Mouse (Mus musculus): ENCODE results near the gene Rbm24.

The Rbm24 gene

DNA sequence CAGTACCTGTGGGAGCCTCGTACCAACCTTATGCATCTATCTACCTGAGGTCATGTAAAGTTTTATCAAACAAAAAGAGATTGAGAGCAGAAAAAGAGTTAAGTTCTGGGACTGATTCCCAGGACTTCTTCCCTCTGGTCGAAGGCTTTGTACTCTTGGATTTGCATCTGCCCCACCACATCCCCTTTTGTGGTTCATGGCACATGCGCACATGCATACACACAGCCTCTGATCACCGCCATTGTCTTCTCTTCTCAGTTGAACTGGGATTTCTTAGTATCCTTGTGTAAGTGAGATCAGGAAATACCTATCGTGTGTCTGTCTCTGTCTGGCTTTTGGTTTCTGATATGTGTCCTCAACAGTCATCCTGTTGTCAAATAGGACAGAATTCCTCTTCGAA lies 20.7 kb downstream of the Rbm24 start:
- DNase-seq (ENCODE audit: low spot score) = no peak

DNA sequence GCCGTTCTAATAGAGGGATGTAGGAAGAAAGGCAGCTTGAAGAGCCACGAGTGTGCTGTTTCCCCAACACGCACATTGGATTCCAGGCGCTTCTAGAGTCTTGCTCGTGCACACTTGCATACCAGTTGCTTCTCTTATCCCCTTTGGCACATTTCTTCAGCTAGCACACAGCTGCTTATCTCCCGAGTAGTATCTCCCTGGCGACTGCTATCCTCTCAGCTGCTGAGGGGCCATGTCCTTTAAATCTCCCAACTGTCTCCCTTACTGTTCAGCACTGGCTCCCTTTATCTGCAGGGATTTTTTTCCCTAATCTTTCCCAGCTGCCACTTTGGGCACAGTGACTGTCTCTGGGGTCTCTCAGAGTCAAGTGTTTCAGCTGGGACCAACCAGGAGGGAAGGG lies 25.8 kb downstream of the Rbm24 start:
- DNase-seq (ENCODE audit: low spot score) = no peak

DNA sequence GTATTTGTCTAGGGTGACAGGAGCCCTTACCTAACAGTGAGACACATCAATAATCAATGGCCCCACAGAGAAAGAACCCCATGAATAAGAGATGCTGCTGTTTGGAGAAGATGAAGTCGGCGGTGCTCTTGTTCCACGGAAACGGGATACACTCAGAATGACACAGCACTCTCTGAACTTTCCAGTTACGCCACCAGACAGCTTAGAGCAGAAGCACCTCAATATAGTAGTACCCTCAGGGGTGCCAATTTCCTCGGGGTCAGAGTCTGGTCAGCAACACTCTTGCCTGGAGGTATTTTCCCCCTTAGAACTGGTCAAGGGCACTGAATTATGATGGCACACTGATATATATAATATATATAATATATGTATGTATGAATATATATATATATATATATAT lies 27.8 kb downstream of the Rbm24 start:
- no peak for DNase-seq (ENCODE audit: low spot score)

DNA sequence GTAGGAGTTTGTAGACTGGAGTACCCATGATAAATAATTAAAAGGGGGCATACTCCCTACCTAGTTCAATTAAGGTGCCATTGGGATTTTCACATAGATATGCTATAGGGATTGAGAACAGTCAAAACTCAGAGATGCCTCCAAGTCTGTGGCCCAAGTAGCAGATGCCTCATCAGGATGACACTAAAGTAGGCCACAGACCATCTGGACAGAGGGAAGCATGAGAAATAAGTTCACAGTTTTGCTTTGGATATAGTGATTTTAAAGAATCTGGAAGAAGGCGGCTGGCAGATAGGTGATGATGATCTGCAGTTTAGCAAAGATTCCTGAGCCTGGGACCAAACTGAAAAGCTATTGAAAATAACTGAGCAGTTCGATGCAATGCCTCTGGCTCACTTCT lies 30.0 kb downstream of the Rbm24 start:
- no peak for DNase-seq (ENCODE audit: low spot score)

- DNase-seq (ENCODE audit: low spot score) = no peak
Measured at GRCm38 (mm10) chr13:46449955-46450354, 31.7 kb downstream of the Rbm24 start.

GRCm38 (mm10) chr13:46450623-46451022 lies 32.4 kb downstream of the Rbm24 start:
- no peak for DNase-seq (ENCODE audit: low spot score)

GRCm38 (mm10) chr13:46451548-46451947 lies 33.3 kb downstream of the Rbm24 start:
- no peak for DNase-seq (ENCODE audit: low spot score)

DNA sequence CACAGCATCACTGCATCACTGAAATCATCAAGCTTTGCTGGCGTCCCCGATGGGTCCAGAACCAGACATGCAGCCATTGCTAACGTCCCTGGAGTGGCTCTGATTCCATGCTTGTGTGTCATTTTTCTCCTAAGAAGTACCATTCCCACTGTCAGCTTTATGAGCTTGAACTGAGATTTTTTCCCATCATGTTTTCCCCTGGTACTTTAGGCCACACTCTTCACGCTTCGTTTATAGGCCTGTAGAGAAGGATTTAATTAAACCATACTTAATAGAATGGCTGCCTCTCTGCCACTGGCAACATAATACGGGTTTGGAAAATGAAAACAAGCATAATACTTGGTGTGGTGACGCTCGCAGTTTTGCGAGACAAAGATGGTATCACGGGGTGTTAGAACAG lies 41.3 kb downstream of the Rbm24 start:
- DNase-seq (ENCODE audit: low spot score) = no peak

DNA sequence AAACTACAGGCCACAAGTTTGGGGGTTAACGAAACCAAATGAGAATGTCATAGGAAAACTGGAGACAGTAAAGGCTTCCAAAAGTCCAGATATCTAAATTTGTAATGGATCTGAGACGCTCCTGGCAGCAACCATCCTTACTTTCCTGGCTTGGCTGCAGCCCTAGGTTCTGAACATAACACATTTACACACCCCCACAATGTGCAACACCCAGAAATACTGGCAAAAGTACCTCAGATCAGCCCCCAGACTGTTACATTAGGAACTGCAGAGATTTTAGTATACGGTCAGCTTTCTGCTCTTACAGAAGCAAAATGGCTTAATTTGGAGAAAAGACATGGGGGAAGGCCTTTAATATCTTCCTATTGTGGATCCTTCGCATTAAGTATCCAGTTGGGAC lies 44.0 kb downstream of the Rbm24 start:
- peak; percentile 34 for DNase-seq (ENCODE audit: low spot score)

GRCm38 (mm10) chr13:46463764-46464163 lies 45.5 kb downstream of the Rbm24 start:
- peak; percentile 12 for DNase-seq (ENCODE audit: low spot score)

GRCm38 (mm10) chr13:46468251-46468650 lies 50.0 kb downstream of the Rbm24 start:
- DNase-seq (ENCODE audit: low spot score) = no peak

DNA sequence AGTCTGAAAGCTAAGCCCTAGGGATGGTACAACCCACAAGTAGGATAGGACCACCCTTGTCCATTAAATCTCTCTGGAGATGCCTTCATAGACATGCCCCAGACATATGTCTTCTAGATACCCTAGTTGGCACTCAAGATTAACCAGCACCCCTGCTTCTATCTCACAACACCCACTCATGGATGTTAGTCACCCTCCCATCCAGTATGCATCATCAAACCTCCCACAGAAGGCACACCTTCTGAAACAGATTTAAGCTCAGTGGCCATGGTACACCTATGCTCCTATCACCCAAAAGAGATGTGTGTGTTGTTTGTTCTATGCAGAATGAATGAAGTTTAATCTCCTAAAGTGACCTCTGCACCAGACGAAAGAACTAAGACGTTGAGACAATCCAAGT lies 51.3 kb downstream of the Rbm24 start:
- DNase-seq (ENCODE audit: low spot score) = no peak
